Mouse (Mus musculus) frontal cortex, adult 2 months (tissue): ENCODE results near the gene Bcl2l13. TPM values are rescaled to one million over a fixed set of nuclear protein-coding genes. Genes with fewer than 3 reads are reported as not detected.
"Not testable (repeated sequence)": the region's sequence is repeated elsewhere in the genome, so short reads cannot be mapped to it uniquely, and the experiment has no call there.

Experiments used
- DNase-seq, 2 experiments: peaks; one replicate each; pipeline ENCODE4 v3.0.0; 2022; ENCODE audit warnings: low spot score in 1 of 2; ENCODE audit errors: extremely low spot score in 1 of 2
- polyA plus RNA-seq: library from polyadenylated mRNA; depleted of rRNA; stranded (reverse); fragments of >200 nt; gene quantifications from 2 replicates; pipeline ENCODE4 v1.2.3, GENCODE M21; 2012

Gene Bcl2l13
- polyA plus RNA-seq, 1 experiment = 23.8 TPM

DNA sequence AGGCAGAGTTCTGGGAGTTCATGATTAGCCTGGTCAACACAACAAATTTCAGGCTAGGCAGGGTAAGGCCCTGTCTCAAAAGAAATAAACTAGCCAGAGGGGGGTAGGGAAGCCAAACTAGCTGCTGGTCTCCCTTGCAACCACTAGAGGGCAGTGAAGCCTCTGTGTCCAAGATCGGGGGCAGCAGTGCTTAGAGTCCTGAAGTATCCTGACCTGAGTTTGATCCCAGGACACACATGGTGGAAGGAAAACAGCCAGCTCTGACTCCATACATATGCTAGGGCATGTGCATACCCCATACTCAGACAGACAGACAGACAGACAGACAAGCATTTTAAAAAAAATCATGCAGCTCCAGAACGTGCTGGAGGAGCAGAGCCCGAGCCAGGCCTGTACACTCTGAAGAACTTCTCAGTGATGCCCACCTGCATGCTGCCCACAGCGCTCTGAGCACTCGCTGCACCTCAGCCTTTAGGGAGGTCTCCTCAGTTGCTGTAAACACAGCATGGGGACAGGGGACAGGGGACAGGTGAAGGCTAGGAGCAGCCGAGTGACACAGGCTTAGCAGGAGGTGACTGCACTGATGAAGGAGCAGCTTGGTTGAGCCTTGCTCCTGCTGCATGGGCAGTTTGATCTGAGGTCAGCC, 62.3 kb downstream of the Bcl2l13 start:
- DNase-seq = peak in 1 of 2 experiments; percentile 67

DNA sequence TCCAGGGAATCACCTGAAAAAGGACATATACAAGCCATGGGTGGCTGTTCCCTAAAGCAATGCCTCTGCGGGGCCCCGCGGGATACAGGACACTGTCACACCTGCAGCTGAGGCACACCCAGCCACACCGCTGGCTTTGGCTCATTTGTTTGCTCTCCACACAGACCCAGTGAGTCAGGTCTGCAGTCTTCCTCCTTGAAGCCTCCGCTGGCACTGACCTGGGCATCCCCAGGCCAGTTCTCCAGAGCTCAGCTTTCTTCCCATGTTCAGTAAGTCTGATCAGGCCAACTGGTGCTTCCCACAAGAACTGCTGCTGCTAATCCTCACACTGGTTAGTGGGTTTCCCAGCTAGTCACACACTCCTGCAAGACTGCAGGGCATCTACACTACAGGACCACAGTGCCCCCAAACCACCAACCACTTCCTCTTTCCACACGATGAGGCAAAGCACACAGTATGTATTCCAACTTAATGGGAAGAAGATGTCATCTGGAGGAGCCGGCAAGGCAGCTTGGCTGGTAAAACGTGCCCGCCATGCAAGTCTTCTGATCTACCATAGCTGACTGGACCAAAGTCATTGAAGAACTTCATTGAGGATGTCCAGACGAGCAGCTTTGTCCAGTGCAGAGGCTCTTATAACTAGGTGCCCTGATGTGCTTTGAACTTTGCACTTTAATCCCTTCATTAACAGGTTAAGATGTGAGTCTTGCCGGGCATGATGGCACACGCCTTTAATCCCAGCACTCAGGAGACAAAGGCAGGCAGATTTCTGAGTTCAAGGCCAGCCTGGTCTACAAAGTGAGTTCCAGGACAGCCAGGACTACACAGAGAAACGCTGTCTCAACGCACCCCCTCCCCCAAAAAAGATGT, 66.0 kb downstream of the Bcl2l13 start:
- no peak for DNase-seq

DNA sequence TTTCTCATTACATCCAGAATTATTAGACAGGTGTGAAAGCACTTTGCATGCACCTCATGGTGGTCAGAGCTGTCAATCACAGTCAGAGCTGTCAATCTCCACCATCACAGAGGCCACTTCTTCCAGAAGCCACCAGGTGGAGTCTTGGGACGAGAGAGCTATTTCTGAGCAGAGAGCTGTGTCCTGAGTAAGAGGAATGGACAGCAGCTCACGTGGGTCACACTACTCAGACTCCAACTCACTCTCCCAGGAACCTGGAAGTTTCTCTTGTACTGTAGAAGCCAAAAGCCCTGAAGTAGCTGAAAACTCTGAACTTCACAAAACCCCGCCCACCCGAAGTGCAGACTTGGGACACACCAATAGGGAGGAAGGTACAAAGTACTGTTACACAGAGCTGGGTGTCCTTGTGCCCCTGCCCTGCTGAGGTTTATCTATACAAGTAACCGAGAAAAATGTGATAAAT, 67.5 kb downstream of the Bcl2l13 start:
- no peak for DNase-seq

DNA sequence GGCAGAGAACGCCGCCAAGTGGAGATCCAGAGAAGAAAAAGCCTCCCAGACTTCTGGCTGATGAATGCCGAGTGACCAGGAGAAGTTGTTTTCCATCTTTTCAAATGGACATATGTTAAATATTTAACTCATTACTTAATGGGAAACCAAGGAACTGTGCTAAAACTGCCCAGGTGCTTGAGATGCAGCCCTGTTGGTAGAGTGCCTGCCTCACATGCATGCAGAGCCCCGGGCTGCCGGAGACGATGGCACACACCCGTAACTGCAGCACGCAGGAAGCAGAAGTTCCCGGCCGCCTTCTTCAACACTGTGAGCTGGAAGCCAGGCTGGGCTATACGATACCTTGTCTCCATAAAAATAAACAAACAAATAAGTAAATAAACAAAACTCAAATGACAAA, 67.9 kb downstream of the Bcl2l13 start:
- no peak for DNase-seq

DNA sequence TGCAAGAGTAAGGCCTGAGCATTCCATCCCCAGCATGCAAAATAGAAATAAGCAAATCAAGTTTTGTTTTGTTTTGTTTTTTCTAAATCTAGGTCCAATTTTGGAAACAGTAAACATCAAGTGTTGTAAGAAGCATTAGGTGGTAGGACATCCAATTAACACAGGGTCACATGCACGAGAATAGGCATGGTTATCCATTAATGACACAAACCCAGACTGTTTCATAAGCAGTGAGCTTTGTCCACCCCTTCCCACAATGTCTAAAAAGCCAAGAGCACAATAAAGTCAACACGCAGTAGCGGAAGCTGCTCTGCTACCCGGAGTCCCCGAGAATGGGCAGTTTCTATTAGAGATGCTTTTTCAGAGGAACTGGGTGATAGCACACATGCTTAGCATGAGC, 69.1 kb downstream of the Bcl2l13 start:
- no peak for DNase-seq

DNA sequence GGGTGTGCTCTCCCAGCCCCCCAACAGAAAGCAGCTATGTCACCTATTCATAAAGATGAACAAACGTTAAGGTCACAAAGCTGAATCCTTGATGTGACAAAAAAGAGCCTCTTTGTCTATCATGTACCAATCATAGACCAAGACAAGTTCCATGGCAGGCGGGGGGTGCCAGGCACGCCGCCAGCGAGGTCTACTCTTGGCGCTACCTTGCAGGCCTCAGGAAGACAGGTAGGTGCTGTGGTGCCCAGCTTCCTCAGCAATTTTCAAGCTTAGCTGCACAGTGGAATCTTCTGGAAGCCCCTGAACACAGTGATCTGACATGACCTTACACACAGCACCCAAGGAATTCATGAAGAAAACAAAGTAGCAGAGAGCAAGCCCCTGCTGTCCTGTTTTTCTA, 70.5 kb downstream of the Bcl2l13 start:
- no peak for DNase-seq

DNA sequence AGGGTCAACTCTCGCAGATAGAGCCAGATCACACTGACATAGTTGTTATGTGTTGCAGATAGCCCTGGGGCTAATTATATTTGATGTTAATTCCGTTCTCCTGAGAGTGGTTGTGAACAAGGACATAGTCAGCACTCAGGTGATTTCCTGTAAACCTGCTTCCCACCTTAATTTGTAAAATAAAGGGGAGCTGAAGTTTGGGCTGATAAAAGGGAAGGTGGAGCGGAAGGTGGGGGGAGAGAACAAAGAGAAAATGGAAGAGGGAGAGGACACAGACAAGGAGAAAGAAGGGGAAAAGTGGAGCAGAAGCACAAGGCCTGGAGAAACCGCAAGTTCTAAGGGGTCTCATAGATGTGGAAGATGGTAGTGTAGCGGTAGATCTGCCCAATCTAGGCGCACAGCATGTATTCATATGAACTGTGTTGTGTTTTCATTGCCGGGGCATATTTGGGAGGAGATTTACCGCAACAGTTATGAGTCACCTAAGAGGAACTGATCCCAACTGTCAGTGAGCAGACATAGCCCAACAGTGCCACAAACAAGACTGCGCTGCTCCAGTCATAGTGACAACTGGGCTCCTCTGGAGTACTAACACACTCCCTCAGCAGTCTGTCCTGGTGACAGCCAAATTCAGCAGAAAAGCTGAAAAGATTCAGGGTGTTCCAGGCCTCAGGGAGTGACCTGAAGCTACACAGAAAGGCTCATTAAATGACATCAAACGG, 72.0 kb downstream of the Bcl2l13 start:
- not testable (repeated sequence) for DNase-seq

DNA sequence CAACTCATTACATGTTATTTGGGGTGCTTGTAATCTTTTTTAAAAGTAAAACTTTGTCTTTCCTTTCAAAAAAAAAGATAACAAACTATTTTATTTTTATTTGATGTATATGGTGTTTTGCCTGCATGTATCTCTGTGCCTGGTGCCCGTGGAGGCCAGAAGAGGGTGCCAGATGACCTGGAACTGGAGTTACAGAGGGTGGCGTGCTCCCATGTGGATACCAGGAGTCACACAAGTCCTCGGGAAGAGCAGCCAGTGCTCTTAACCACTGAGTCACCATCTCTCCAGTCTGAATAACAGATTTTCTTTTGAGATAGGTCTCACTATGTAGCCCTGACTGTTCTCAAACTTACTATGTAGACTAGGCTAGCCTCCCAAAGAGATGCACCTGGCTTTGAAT, 73.5 kb downstream of the Bcl2l13 start:
- no peak for DNase-seq

DNA sequence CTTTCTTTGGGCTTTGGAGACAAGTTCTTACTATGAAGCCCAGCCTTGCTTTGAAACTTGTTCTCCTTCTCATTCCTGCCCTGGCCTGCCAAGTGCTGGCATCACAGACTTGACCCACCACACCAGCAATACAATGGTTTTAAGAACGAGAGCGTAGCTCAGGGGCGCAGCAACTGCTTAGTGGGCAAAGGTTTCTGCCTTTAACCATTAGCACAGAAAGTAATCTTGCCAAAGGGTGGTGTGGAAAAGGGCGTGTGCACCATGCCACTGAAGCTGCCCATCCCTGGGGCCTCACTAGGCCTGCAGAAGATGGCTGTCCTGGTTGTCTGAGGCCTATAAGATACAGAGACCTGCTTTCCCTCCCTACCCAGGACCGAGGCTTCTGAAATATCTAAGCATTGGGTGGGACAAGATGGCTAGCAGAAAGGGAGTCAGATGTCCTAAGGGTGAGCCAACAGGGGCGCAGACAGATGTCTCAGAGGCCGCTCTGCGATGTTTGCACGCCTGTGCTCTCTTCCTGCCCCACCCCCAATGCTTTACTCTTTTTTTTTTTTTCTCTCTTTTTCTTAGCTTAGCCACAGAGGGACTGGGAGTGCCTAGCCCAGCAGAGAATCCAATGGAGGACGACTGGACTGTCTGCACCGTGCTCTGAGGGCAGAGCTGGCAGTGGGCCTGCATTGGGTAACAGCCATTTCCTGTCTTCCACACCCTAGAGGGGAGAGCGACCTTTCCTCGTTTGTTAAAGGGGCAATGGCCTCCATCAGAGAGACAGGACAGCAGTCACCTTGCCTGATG, 75.4 kb downstream of the Bcl2l13 start:
- no peak for DNase-seq

DNA sequence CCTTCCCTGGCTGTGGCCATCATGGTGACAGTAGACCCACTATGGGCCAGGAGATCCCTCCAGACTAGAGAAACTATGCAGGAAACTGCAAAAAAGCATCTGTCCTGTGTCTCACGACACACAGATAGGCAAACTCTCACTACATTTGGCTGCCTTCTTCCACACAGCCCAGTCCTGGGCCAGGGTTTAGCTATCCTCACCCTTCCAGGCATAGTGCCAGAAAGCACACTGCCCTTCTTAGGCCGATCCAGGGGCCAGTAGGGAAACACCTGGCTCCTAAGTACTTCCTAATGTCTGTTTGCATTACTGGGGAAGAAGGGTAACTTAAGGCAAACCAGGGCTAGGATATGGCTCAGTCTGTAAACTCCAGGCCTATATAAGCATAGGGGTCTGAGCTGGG, 76.9 kb downstream of the Bcl2l13 start:
- no peak for DNase-seq

DNA sequence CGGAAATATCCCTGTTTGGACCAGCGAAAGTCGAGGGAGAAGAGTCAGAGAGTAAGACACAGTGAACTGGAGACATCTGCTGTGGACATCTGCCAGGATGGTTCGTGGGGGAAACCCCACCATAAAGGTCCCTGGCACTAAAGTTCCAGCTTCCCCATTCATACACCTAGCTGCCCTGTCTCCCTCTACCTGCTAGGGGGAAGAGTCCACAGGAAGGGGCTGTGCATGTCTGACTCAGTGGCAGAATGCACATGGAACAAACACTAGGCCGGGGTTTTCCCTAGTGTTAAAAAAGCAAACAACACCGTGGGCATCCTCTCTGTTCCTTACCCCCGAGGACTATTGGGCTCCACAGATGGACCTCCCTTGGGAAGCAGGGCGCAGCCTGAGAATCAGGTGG, 77.8 kb downstream of the Bcl2l13 start:
- DNase-seq = no peak

DNA sequence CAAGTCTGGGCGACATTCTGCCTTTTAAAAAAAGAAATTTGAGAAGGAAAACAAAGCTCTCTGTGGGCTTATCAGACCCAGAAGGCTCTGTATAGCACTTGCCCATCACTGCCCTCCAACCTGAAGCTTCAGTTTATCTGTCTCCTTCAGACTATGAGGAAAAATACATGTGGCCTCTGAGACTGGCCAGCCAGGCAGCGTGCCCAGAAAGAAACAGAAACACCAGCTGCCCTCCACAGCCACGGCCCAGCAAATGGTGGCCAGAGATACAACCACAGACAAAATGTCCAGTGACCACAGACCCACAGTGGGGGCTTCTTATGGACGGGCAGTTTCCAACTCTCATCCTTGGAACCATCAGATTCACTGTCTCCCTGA, 78.5 kb downstream of the Bcl2l13 start:
- DNase-seq = no peak

DNA sequence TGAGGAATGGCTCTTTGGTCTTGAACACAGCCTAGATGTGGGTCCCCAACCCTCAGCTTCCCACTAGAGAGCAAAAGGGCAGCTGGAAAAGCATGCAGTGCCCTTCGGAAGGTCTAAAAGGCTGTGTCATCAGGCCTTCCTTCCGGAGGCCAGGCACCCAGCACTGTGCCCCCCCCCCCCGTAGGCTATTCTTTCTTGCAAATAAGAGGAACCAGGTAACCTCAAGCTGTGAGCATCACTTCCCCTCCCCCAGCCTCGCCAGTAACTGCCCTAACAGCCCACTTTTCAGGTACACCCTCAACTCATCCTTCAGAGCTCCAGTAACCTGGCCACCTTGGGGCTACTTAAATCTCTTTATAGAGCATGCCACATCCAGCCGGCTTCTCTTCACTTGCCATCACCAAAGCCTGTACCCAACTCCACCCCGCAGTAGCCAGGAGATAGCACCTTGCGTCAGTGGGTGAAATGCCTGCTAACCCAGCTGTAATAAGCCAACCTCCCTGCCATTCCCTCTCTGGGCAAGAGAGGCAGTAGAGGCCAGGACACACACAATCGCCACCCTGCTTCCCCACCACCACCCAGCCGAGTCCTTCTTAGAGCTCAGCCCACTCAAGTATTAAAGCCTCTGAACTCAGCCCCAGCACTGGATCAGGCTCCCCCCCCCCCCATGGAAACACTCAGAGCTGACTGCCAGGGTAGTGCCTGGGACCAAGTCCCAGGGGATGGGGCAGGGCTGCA, 79.1 kb downstream of the Bcl2l13 start:
- no peak for DNase-seq

DNA sequence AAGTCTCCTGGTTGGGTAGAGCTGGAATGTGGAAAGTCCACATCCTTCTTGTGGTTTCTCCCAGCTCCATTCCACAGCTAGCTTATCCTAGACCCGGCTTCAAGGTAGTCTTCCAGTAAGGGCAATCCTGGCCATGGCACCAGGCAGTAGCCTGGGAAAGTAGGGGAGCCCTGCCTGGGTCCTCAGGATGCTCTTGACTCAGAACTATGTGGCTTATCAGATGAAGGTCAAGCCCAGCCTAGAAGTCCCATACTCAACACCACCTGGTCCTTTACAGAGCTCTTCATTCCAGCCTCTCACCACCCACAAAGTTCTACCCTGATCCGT, 79.6 kb downstream of the Bcl2l13 start:
- no peak for DNase-seq

DNA sequence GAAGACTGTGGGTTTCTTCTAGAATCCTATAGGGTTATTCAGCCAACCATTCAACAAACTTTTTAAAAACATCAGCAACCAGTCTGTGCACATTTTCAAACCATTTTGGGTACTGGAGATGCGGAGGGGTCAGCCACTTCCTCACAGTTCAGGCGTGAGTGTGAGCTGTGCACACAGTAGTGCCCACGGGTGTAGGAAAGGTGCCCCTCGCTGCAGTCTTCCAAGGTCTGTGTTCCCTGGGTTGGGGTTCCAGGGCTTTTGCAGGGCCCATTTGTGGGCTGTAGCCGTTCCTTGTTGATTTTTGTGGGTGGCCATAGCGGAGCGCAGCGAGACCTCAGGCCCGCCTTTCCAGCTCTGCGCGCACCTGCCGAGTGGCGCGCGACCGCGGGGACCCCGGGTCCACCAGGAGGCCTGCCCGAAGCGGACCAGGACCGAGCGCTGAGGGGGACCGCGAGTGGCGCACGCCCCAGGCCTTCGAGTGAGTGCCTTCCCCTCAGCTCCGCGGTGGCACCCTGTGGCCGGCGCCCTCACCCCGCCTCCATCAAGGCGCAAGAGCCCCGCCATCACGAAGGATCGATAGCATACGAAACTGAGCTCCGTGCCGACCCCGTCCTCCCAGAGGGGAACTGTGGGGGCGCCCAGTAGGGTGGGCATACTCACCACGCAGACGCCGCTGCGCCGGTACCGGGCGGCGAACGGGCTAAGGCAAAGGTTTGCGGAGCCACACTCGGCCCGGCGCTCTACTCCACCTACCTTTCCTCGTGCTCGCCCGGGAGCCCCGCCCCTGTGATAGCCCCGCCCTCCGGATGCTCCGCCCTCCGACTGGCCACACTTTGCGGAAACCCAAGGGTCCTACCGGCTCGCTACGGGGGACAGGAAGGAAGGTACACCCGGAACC, 80.3 kb downstream of the Bcl2l13 start, which contains the start of gene Bid:
Gene Bid (minus strand): TSS at position 780 of the 898 bp plus-strand sequence.
- peak; percentile 59 to 83 for DNase-seq

DNA sequence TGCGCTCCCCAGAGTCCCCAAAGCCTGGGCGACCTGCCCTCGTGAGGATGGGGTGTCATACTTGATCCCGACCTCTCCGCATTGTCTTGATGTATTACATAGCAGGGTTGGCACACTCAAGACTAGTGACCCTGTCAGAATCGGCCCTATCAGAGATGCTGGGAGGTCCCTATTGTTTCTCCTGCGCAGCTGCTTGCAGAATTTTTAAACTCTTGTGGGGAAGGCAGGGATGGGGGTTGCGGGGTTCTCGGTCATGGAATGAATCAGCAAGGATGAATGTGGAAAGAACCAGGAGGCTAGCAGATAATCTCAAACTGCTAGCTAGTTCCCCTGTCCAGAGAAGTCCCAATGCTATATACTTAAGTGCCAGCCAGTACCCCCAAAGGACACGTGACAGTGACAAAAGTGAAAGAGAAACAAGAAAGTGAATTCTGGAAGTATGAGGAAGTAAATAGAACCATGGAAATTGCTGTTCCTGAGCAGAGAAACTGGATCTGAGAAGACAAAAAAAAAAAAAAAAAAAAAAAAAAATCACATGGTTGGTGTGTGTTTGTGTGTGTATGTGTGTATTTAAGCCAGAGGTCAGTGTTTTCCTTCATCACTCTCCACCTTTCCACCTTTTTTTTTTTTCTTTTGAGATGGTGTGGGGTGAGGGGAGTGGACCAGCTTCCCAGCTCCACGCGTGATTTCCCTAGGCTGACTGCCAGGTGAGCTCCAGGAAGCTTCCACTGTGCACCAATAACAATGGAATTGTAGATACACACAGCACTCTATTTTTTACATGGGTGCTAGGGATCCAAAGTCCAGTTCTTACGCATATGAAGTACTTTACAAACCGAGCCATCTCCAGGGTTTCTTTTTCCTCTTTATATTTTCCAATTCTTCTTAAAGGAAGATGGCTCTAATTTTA, 81.2 kb downstream of the Bcl2l13 start:
- not testable (repeated sequence) for DNase-seq

DNA sequence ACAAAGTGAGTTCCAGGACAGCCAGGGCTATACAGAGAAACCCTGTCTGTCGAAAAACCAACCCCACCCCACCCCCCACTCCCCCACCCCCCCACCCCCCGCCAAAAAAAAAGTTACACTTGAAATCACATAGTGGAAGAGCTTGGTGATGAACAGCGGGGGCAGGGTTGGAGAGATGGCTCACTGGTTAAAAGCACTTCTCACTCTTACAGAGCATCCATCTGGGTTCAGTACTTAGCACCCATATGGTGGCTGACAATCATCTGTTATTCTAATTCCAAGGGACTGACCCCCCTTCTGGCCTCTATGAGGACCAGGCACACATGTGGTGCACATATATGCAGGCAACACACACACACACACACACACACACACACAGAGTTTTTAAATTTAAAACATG, 82.0 kb downstream of the Bcl2l13 start:
- DNase-seq = no peak

DNA sequence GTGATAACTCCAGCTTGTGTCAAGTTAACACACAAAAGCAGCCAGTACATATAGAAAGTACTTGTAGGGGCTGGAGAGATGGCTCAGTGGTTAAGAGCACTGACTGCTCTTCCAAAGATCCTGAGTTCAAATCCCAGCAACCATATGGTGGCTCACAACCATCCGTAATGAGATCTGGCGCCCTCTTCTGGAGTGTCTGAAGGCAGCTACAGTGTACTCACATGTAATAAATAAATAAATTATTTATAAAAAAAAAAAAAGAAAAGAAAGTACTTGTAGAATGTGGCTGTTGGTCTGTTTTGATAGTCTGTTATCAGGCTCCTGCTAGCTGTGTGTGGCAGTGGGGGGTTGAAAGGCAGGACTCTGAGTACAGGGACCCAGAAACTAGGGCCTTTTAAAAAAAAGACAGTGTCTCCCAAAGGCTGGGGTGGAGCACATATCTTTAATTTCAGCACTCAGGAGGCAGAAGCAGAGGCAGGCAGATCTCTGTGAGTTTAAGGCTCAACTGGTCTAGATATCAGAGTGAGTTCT, 88.8 kb downstream of the Bcl2l13 start:
- DNase-seq = not testable (repeated sequence)
